ENCODE assay signal across 23 mouse cellular contexts in genomic region chr2:33841980-33842379, GRCm38 (mm10). TPM values are rescaled to one million over a fixed set of nuclear protein-coding genes. Genes with fewer than 3 reads are reported as not detected.
DNase-seq lines count a peak whose midpoint lies in the region; ATAC-seq and TF ChIP-seq lines count a peak whose summit lies in the region.
"Had no signal": no experiment of that assay in that cellular context is flagged by ENCODE, and none has a peak within 500 bp of the region (broad histone marks: within the 10 kb centered on the region; RNA-seq: fewer than 3 reads in every experiment).

No protein-coding gene starts in this region.

- 94% methylated on average over 4 of the region's 4 CpGs for WGBS in heart, embryonic 12.5 days
- 94% methylated on average over 4 of the region's 4 CpGs for WGBS in heart, adult 2 months
- WGBS in liver, embryonic 11.5 days, result 78% methylated on average over 4 of the region's 4 CpGs
- 75% methylated on average over 4 of the region's 4 CpGs for WGBS in liver, embryonic 12.5 days (ENCODE audit: insufficient replicate concordance)
- WGBS in liver, postnatal 0 days (ENCODE audit: insufficient replicate concordance), result 75% methylated on average over 4 of the region's 4 CpGs

- intact Hi-C loops in heart, adult 2 months (cut with DNase I), result no loop called here

- no peak overlapping the region for H3K4me3 ChIP-seq in heart, embryonic 12.5 days
- no peak overlapping the region for H3K4me3 ChIP-seq in heart, adult 2 months
- H3K4me3 ChIP-seq in liver, embryonic 11.5 days (ENCODE audit: low read depth, low read length), result no peak overlapping the region
- H3K4me3 ChIP-seq in liver, embryonic 12.5 days, result no peak overlapping the region
- H3K4me3 ChIP-seq in liver, postnatal 0 days (ENCODE audit: low read depth, low read length), result no peak overlapping the region
- H3K4me3 ChIP-seq: forebrain, embryonic 12.5 days; heart, embryonic 15.5 days had no signal

- peaks cover 75% of the 10 kb centered on the region for H3K27me3 ChIP-seq in heart, embryonic 12.5 days (replicated peaks)
- no peaks in the 10 kb centered on the region for H3K27me3 ChIP-seq in heart, adult 2 months (ENCODE audit: control insufficient read depth, insufficient read depth, low read length)
- no peaks in the 10 kb centered on the region for H3K27me3 ChIP-seq in liver, embryonic 11.5 days (replicated peaks; ENCODE audit: control insufficient read depth, insufficient read depth, low read length)
- no peaks in the 10 kb centered on the region for H3K27me3 ChIP-seq in liver, embryonic 12.5 days (replicated peaks)
- no peaks in the 10 kb centered on the region for H3K27me3 ChIP-seq in liver, postnatal 0 days (ENCODE audit: insufficient read depth, low read length)
- H3K27me3 ChIP-seq: forebrain, embryonic 12.5 days had no signal

- peak overlapping the region; percentile 39; the same call in 1 of the 2 replicates for H3K9ac ChIP-seq in heart, embryonic 12.5 days
- H3K9ac ChIP-seq in heart, adult 2 months (ENCODE audit: low read depth, low read length), result no peak overlapping the region
- H3K9ac ChIP-seq in liver, embryonic 11.5 days (ENCODE audit: low read depth, low read length), result peak overlapping the region; percentile 44
- peak overlapping the region; percentile 65 for H3K9ac ChIP-seq in liver, embryonic 12.5 days
- 0 out of 2 replicates have a peak overlapping the region, but pooled peaks have one; percentile 4 for H3K9ac ChIP-seq in liver, postnatal 0 days (replicated peaks)
- H3K9ac ChIP-seq: forebrain, embryonic 12.5 days; heart, embryonic 15.5 days; hindbrain, embryonic 14.5 days had no signal

- no peaks in the 10 kb centered on the region for H3K9me3 ChIP-seq in heart, embryonic 12.5 days (replicated peaks)
- no peaks in the 10 kb centered on the region for H3K9me3 ChIP-seq in liver, embryonic 11.5 days (ENCODE audit: control insufficient read depth, low read length)
- H3K9me3 ChIP-seq in liver, embryonic 12.5 days (replicated peaks), result no peaks in the 10 kb centered on the region
- no peaks in the 10 kb centered on the region for H3K9me3 ChIP-seq in liver, postnatal 0 days (ENCODE audit: low read length)
- H3K9me3 ChIP-seq: forebrain, embryonic 12.5 days; heart, embryonic 15.5 days had no signal

- no peak for TF ChIP-seq CTCF in heart, adult 2 months (IDR thresholded peaks at IDR 0.05)
- no peak for TF ChIP-seq CTCF in liver, postnatal 0 days (IDR thresholded peaks at IDR 0.05; ENCODE audit: low read depth)

- no peak for DNase-seq in heart, adult 2 months
- DNase-seq in liver, embryonic 11.5 days (ENCODE audit: low spot score), result no peak
- no peak for DNase-seq in liver
- no peak for DNase-seq in liver, postnatal 0 days
- no peak for DNase-seq in layer of hippocampus, postnatal 10 days (ENCODE audit: low spot score in 2 of 2)
- DNase-seq: adrenal gland, postnatal 25 days; cerebellum, adult 18-20 months; cerebellum, postnatal 10 days; gastrocnemius, postnatal 14 days; heart, postnatal 36 days; kidney, adult 8-10 months; kidney, postnatal 10 days; layer of hippocampus, adult 9-11 months; midbrain, embryonic 14.5 days; right cerebral cortex, postnatal 14 days; thymus, adult 18-20 months; thymus, postnatal 25 days had no signal

- H3K4me1 ChIP-seq in heart, embryonic 12.5 days (replicated peaks), result peaks cover 52% of the 10 kb centered on the region
- H3K4me1 ChIP-seq in heart, adult 2 months (ENCODE audit: control insufficient read depth, insufficient read depth, low read length), result peaks cover 12% of the 10 kb centered on the region
- peaks cover 84% of the 10 kb centered on the region for H3K4me1 ChIP-seq in liver, embryonic 11.5 days (replicated peaks; ENCODE audit: control insufficient read depth, insufficient read depth, low read length)
- H3K4me1 ChIP-seq in liver, embryonic 12.5 days, result peaks cover 98% of the 10 kb centered on the region
- H3K4me1 ChIP-seq in liver, postnatal 0 days (ENCODE audit: insufficient read depth), result peaks cover 57% of the 10 kb centered on the region

- H3K79me2 ChIP-seq in heart, adult 2 months (replicated peaks; ENCODE audit: control insufficient read depth, insufficient read depth, low read length), result no peaks in the 10 kb centered on the region

- H3K36me3 ChIP-seq in heart, embryonic 12.5 days, result peaks cover 7% of the 10 kb centered on the region; the same call in 1 of the 2 replicates
- no peaks in the 10 kb centered on the region for H3K36me3 ChIP-seq in heart, adult 2 months (ENCODE audit: control insufficient read depth, insufficient read depth, low read length)
- no peaks in the 10 kb centered on the region for H3K36me3 ChIP-seq in liver, embryonic 11.5 days (ENCODE audit: control insufficient read depth, insufficient read depth, low read length)
- peaks cover 20% of the 10 kb centered on the region for H3K36me3 ChIP-seq in liver, embryonic 12.5 days
- 0 out of 2 replicates have a peak, but pooled peaks cover 4% of the 10 kb centered on the region for H3K36me3 ChIP-seq in liver, postnatal 0 days (replicated peaks; ENCODE audit: insufficient read depth, low read length)
- H3K36me3 ChIP-seq: heart, embryonic 15.5 days had no signal

- peak overlapping the region; percentile 68 for H3K27ac ChIP-seq in heart, embryonic 12.5 days (ENCODE audit: poor library complexity, severe bottlenecking)
- no peak overlapping the region for H3K27ac ChIP-seq in heart, adult 2 months
- H3K27ac ChIP-seq in liver, embryonic 11.5 days (ENCODE audit: low read depth, low read length), result peak overlapping the region; percentile 98
- H3K27ac ChIP-seq in liver, embryonic 12.5 days, result peak overlapping the region; percentile 100
- H3K27ac ChIP-seq in liver, postnatal 0 days (ENCODE audit: low read depth), result peak overlapping the region; percentile 92
- H3K27ac ChIP-seq: heart, embryonic 15.5 days; hindbrain, embryonic 14.5 days had no signal

- H3K4me2 ChIP-seq in heart, embryonic 12.5 days, result no peak overlapping the region
- no peak overlapping the region for H3K4me2 ChIP-seq in liver, embryonic 11.5 days
- no peak overlapping the region for H3K4me2 ChIP-seq in liver, embryonic 12.5 days
- H3K4me2 ChIP-seq in liver, postnatal 0 days (ENCODE audit: low read depth, low read length), result no peak overlapping the region
- H3K4me2 ChIP-seq: forebrain, embryonic 12.5 days; heart, embryonic 15.5 days; hindbrain, embryonic 14.5 days had no signal

- ATAC-seq in heart, embryonic 12.5 days (ENCODE audit: insufficient number of reproducible peaks, low FRiP score), result no peak
- ATAC-seq in liver, embryonic 11.5 days (replicated peaks; ENCODE audit: low FRiP score), result no peak
- ATAC-seq in liver, embryonic 12.5 days, result no peak
- no peak for ATAC-seq in liver, postnatal 0 days
- ATAC-seq: CD4-positive, CD25-positive, alpha-beta regulatory T cell, adult 4 months had no signal

- no peak for TF ChIP-seq POLR2A in heart, adult 2 months (IDR thresholded peaks at IDR 0.05; ENCODE audit: insufficient read depth, low read depth, low read length)

- no peak for TF ChIP-seq EP300 in heart, adult 2 months (IDR thresholded peaks at IDR 0.05; ENCODE audit: insufficient read depth, low read depth, low read length)
- TF ChIP-seq EP300 in liver, postnatal 0 days (IDR thresholded peaks at IDR 0.05; ENCODE audit: low read depth), result no peak

RNA-seq across cellular contexts. Expression of gene Mvb12b, which starts 45.8 kb away (rescaled TPM):
- polyA plus RNA-seq in heart, embryonic 12.5 days (2016; fragmentation: Nextera tagmentation; extraction: Ambion mirVana), result 16.1 and 16.6 TPM in 2 replicates
- 10 to 100 TPM; 17.8 to 21.6 TPM for total RNA-seq in heart, adult 2 months (2021)
- 20.4 and 27.5 TPM in 2 replicates for polyA plus RNA-seq in heart, adult 2 months (2012; rRNA removed)
- polyA plus RNA-seq in liver, embryonic 11.5 days (2014; fragmentation: Nextera tagmentation; extraction: Ambion mirVana), result 17.7 and 18.3 TPM in 2 replicates
- polyA plus RNA-seq in liver, embryonic 12.5 days (2016; fragmentation: Nextera tagmentation; extraction: Ambion mirVana), result 21.3 and 21.6 TPM in 2 replicates
- 7.8 and 8.1 TPM in 2 replicates for polyA plus RNA-seq in liver, postnatal 0 days (2015; fragmentation: Nextera tagmentation; extraction: Ambion mirVana)
- 100 to 1,000 TPM; 114 to 115 TPM for total RNA-seq in layer of hippocampus, postnatal 10 days (2021)
